Mouse (Mus musculus) forebrain, embryonic 16.5 days (tissue): ENCODE results near the gene Spry2. TPM values are rescaled to one million over a fixed set of nuclear protein-coding genes. Genes with fewer than 3 reads are reported as not detected.
A peak's percentile ranks its signal among the peaks of the same experiment; 100 is the strongest.

Experiments
- ATAC-seq: fragments of 200-750 bp; cut with Nextera tagmentation; 2 replicates; pipeline ENCODE4 v1.8.0; 2017; ENCODE audit warnings: mild to moderate bottlenecking, moderate library complexity
- H3K27ac ChIP-seq: fragments of 300-500 bp; sonication (generic); 2 replicates; pipeline ENCODE4 v1.5.1; 2014; ENCODE audit warnings: low read length, control low read depth
- H3K27me3 ChIP-seq: fragments of 300-500 bp; sonication (generic); replicated peaks from 2 replicates; pipeline ENCODE4 v1.6.1; 2014; ENCODE audit warnings: low read length; ENCODE audit not compliant: control insufficient read depth, insufficient read depth
- H3K36me3 ChIP-seq: fragments of 300-500 bp; sonication (generic); 2 replicates; pipeline ENCODE4 v1.6.1; 2014; ENCODE audit not compliant: control insufficient read depth, insufficient read depth
- H3K4me1 ChIP-seq: fragments of 300-500 bp; sonication (generic); replicated peaks from 2 replicates; pipeline ENCODE4 v1.6.1; 2014; ENCODE audit warnings: low read length; ENCODE audit not compliant: control insufficient read depth, insufficient read depth
- H3K4me2 ChIP-seq: fragments of 300-500 bp; sonication (generic); 2 replicates; pipeline ENCODE4 v1.6.1; 2014; ENCODE audit warnings: mild to moderate bottlenecking, low read length, control low read depth
- H3K4me3 ChIP-seq: fragments of 300-500 bp; sonication (generic); replicated peaks from 2 replicates; pipeline ENCODE4 v1.5.1; 2014; ENCODE audit warnings: mild to moderate bottlenecking, low read length, control low read depth
- H3K9ac ChIP-seq: fragments of 300-500 bp; sonication (generic); replicated peaks from 2 replicates; pipeline ENCODE4 v1.6.1; 2014; ENCODE audit warnings: low read depth, low read length, control low read depth
- H3K9me3 ChIP-seq: fragments of 300-500 bp; sonication (generic); 2 replicates; pipeline ENCODE4 v1.6.1; 2016; ENCODE audit warnings: low read length; ENCODE audit not compliant: control insufficient read depth
- WGBS: fragments of 180-500 bp; shearing (Covaris S2); extraction: QIAGEN DNeasy Blood & Tissue Kit; methylation state at CpG from one replicate; pipeline ENCODE4 v1.1.7; 2014; 5-methylcytosine and 5-hydroxymethylcytosine counted together
- polyA plus RNA-seq: library from polyadenylated mRNA; unstranded; fragments of >200 nt; fragmentation: Nextera tagmentation; extraction: Ambion mirVana; gene quantifications from 2 replicates; pipeline ENCODE4 v1.2.1, GENCODE M21; 2015

Spry2 gene
- polyA plus RNA-seq, 1 experiment from 2014 or later: 29.6 TPM

GRCm38 (mm10) chr14:105907216-105907615, 10.6 kb upstream of the Spry2 start:
- Histone ChIP-seq H3K27me3 (no peaks in the 10 kb centered on the region), H3K9me3 (no peaks in the 10 kb centered on the region), H3K36me3 (no peaks in the 10 kb centered on the region), H3K9ac (no peak overlapping the region), H3K4me3 (no peak overlapping the region), H3K27ac (no peak overlapping the region), H3K4me2 (no peak overlapping the region), H3K4me1 (no peaks in the 10 kb centered on the region)
- 64% methylated on average over 6 of the region's 6 CpGs for WGBS
- ATAC-seq: no peak

- ATAC-seq: no peak
- H3K27me3 ChIP-seq: no peaks in the 10 kb centered on the region
- 89% methylated on average over 5 of the region's 5 CpGs for WGBS
- no peak overlapping the region for H3K27ac ChIP-seq
- H3K9ac ChIP-seq: no peak overlapping the region
- H3K9me3 ChIP-seq: no peaks in the 10 kb centered on the region
- H3K4me3 ChIP-seq: no peak overlapping the region
- H3K4me2 ChIP-seq: no peak overlapping the region
- no peaks in the 10 kb centered on the region for H3K36me3 ChIP-seq
- H3K4me1 ChIP-seq: no peaks in the 10 kb centered on the region
Observed at GRCm38 (mm10) chr14:105905935-105906334, 9.3 kb upstream of the Spry2 start.

- ATAC-seq: no peak
- no peaks in the 10 kb centered on the region for H3K9me3 ChIP-seq
- H3K36me3 ChIP-seq: no peaks in the 10 kb centered on the region
- 97% methylated on average over 4 of the region's 4 CpGs for WGBS
- H3K27me3 ChIP-seq: no peaks in the 10 kb centered on the region
- H3K27ac ChIP-seq: no peak overlapping the region
- H3K9ac ChIP-seq: no peak overlapping the region
- no peak overlapping the region for H3K4me3 ChIP-seq
- no peak overlapping the region for H3K4me2 ChIP-seq
- no peaks in the 10 kb centered on the region for H3K4me1 ChIP-seq
Observed at GRCm38 (mm10) chr14:105905509-105905908, 8.9 kb upstream of the Spry2 start.

GRCm38 (mm10) chr14:105902807-105903206, 6.2 kb upstream of the Spry2 start:
- Histone ChIP-seq H3K27ac (no peak overlapping the region), H3K27me3 (no peaks in the 10 kb centered on the region), H3K9ac (no peak overlapping the region), H3K4me2 (no peak overlapping the region), H3K4me3 (no peak overlapping the region), H3K9me3 (no peaks in the 10 kb centered on the region), H3K4me1 (peaks cover 6% of the 10 kb centered on the region), H3K36me3 (no peaks in the 10 kb centered on the region)
- ATAC-seq: no peak
- WGBS: 86% methylated on average over 7 of the region's 7 CpGs

- H3K36me3 ChIP-seq: no peaks in the 10 kb centered on the region
- 96% methylated on average over 3 of the region's 3 CpGs for WGBS
Observed at GRCm38 (mm10) chr14:105900841-105901240, 4.2 kb upstream of the Spry2 start.

GRCm38 (mm10) chr14:105899116-105899515, 2.5 kb upstream of the Spry2 start:
- Histone ChIP-seq H3K27me3 (no peaks in the 10 kb centered on the region), H3K36me3 (no peaks in the 10 kb centered on the region)
- WGBS: 5% methylated on average over 11 of the region's 11 CpGs

More at GRCm38 (mm10) chr14:105900841-105901240, 4.2 kb upstream of the Spry2 start:
- ATAC-seq: no peak
- Histone ChIP-seq H3K4me2 (no peak overlapping the region), H3K27ac (no peak overlapping the region), H3K9me3 (no peaks in the 10 kb centered on the region), H3K4me1 (peaks cover 6% of the 10 kb centered on the region), H3K27me3 (no peaks in the 10 kb centered on the region), H3K4me3 (no peak overlapping the region), H3K9ac (no peak overlapping the region)

GRCm38 (mm10) chr14:105898266-105899111, 1.9 kb upstream of the Spry2 start:
- peak overlapping the region; percentile 86 for H3K9ac ChIP-seq
- peak overlapping the region; percentile 99 for H3K27ac ChIP-seq
- H3K4me3 ChIP-seq: peak overlapping the region; percentile 81
- peak; percentile 12 for ATAC-seq
- H3K4me1 ChIP-seq: peaks cover 15% of the 10 kb centered on the region
- peak overlapping the region; percentile 99 for H3K4me2 ChIP-seq
- H3K27me3 ChIP-seq: no peaks in the 10 kb centered on the region
- no peaks in the 10 kb centered on the region for H3K9me3 ChIP-seq
- under 1% methylated on average over 58 of the region's 58 CpGs for WGBS
- no peaks in the 10 kb centered on the region for H3K36me3 ChIP-seq

More at GRCm38 (mm10) chr14:105899116-105899515, 2.5 kb upstream of the Spry2 start:
- no peak overlapping the region for H3K27ac ChIP-seq
- H3K9me3 ChIP-seq: no peaks in the 10 kb centered on the region
- H3K4me2 ChIP-seq: peak overlapping the region; percentile 99
- peak overlapping the region; percentile 86; the same call in 1 of the 2 replicates for H3K9ac ChIP-seq
- H3K4me3 ChIP-seq: peak overlapping the region; percentile 81
- no peak for ATAC-seq
- H3K4me1 ChIP-seq: peaks cover 11% of the 10 kb centered on the region

- Histone ChIP-seq H3K36me3 (no peaks in the 10 kb centered on the region), H3K27ac (peak overlapping the region; percentile 99), H3K4me3 (peak overlapping the region; percentile 81), H3K4me2 (peak overlapping the region; percentile 99), H3K4me1 (peaks cover 23% of the 10 kb centered on the region), H3K9ac (peak overlapping the region; percentile 86), H3K27me3 (no peaks in the 10 kb centered on the region), H3K9me3 (no peaks in the 10 kb centered on the region)
- peak; percentile 46 for ATAC-seq
- whole genome bisulfite sequencing: 0% methylated on average over 18 of the region's 28 CpGs
Observed at GRCm38 (mm10) chr14:105897569-105898101, 1.0 kb upstream of the Spry2 start.

- H3K27ac ChIP-seq: peak overlapping the region; percentile 99
- no peak for ATAC-seq
- no peaks in the 10 kb centered on the region for H3K27me3 ChIP-seq
- H3K4me1 ChIP-seq: peaks cover 24% of the 10 kb centered on the region
- H3K9ac ChIP-seq: peak overlapping the region; percentile 86
- no peaks in the 10 kb centered on the region for H3K36me3 ChIP-seq
- under 1% methylated on average over 50 of the region's 50 CpGs for WGBS
- H3K9me3 ChIP-seq: no peaks in the 10 kb centered on the region
- H3K4me2 ChIP-seq: peak overlapping the region; percentile 64
- peak overlapping the region; percentile 81 for H3K4me3 ChIP-seq
Observed at GRCm38 (mm10) chr14:105895961-105896651, 513 bp downstream of the Spry2 start.
